ENCODE assay signal across 8 mouse cellular contexts in genomic region chr5:123075576-123076418, GRCm38 (mm10). TPM values are rescaled to one million over a fixed set of nuclear protein-coding genes. Genes with fewer than 3 reads are reported as not detected.
A peak's percentile ranks its signal among the peaks of the same experiment; 100 is the strongest.
DNase-seq lines count a peak whose midpoint lies in the region; ATAC-seq and TF ChIP-seq lines count a peak whose summit lies in the region.

No protein-coding gene starts in this region.

- peak overlapping the region; percentile 92 for H3K4me2 ChIP-seq in kidney, embryonic 15.5 days
- H3K4me2 ChIP-seq in limb, embryonic 15.5 days, result peak overlapping the region; percentile 94
- H3K4me2 ChIP-seq in midbrain, postnatal 0 days (ENCODE audit: low read depth, low read length, poor library complexity, severe bottlenecking), result peak overlapping the region; percentile 95

- H3K27me3 ChIP-seq in heart, embryonic 10.5 days (ENCODE audit: insufficient read depth, poor library complexity, severe bottlenecking), result no peaks in the 10 kb centered on the region
- H3K27me3 ChIP-seq in kidney, embryonic 15.5 days, result no peaks in the 10 kb centered on the region
- H3K27me3 ChIP-seq in limb, embryonic 15.5 days, result no peaks in the 10 kb centered on the region
- no peaks in the 10 kb centered on the region for H3K27me3 ChIP-seq in midbrain, postnatal 0 days (ENCODE audit: insufficient read depth, low read length)

- H3K4me1 ChIP-seq in embryonic fibroblast, embryonic 13.5 days (ENCODE audit: control insufficient read depth, insufficient read depth, low read length), result 0 out of 2 replicates have a peak, but pooled peaks cover 6% of the 10 kb centered on the region
- H3K4me1 ChIP-seq in heart, embryonic 10.5 days, result peaks cover 34% of the 10 kb centered on the region
- H3K4me1 ChIP-seq in kidney, embryonic 15.5 days, result peaks cover 37% of the 10 kb centered on the region
- peaks cover 17% of the 10 kb centered on the region for H3K4me1 ChIP-seq in limb, embryonic 15.5 days
- H3K4me1 ChIP-seq in midbrain, postnatal 0 days (ENCODE audit: insufficient read depth, low read length), result peaks cover 7% of the 10 kb centered on the region; the same call in 1 of the 2 replicates

- peak; percentile 97 to 99 for DNase-seq in B cell, adult 2 months
- DNase-seq in brain, adult 2 months (ENCODE audit: low read depth, low spot score), result peak; percentile 96
- peak; percentile 96 for DNase-seq in heart, embryonic 10.5 days (ENCODE audit: low spot score)
- DNase-seq in midbrain, postnatal 0 days (ENCODE audit: low spot score), result peak; percentile 93
- DNase-seq in spleen, postnatal 10 days (ENCODE audit: low spot score in 2 of 2), result peak; percentile 94 to 97

- peak overlapping the region; percentile 60 for H3K4me3 ChIP-seq in embryonic fibroblast, embryonic 13.5 days (ENCODE audit: insufficient read depth, low read length)
- peak overlapping the region; percentile 87 for H3K4me3 ChIP-seq in heart, embryonic 10.5 days
- H3K4me3 ChIP-seq in kidney, embryonic 15.5 days (replicated peaks), result peak overlapping the region; percentile 73
- peak overlapping the region; percentile 86 for H3K4me3 ChIP-seq in limb, embryonic 15.5 days
- H3K4me3 ChIP-seq in midbrain, postnatal 0 days (ENCODE audit: low read depth, low read length), result peak overlapping the region; percentile 84

- no peak for TF ChIP-seq CTCF in embryonic fibroblast, embryonic 13.5 days (IDR thresholded peaks at IDR 0.05; ENCODE audit: borderline replicate concordance, insufficient read depth, low read length)
- no peak for TF ChIP-seq CTCF in midbrain, postnatal 0 days (IDR thresholded peaks at IDR 0.05)

- H3K9me3 ChIP-seq in heart, embryonic 10.5 days, result no peaks in the 10 kb centered on the region
- no peaks in the 10 kb centered on the region for H3K9me3 ChIP-seq in kidney, embryonic 15.5 days (replicated peaks)
- no peaks in the 10 kb centered on the region for H3K9me3 ChIP-seq in limb, embryonic 15.5 days
- H3K9me3 ChIP-seq in midbrain, postnatal 0 days (ENCODE audit: low read length), result no peaks in the 10 kb centered on the region

- TF ChIP-seq POLR2A in embryonic fibroblast, embryonic 13.5 days (IDR thresholded peaks at IDR 0.05; ENCODE audit: low read depth, low read length), result peak; percentile 92

- 7% methylated on average over 45 of the region's 45 CpGs for WGBS in heart, embryonic 10.5 days
- 6% methylated on average over 45 of the region's 45 CpGs for WGBS in kidney, embryonic 15.5 days
- 6% methylated on average over 45 of the region's 45 CpGs for WGBS in limb, embryonic 15.5 days
- 9% methylated on average over 39 of the region's 45 CpGs for WGBS in midbrain, postnatal 0 days

- H3K36me3 ChIP-seq in heart, embryonic 10.5 days, result no peaks in the 10 kb centered on the region
- no peaks in the 10 kb centered on the region for H3K36me3 ChIP-seq in kidney, embryonic 15.5 days
- H3K36me3 ChIP-seq in limb, embryonic 15.5 days, result no peaks in the 10 kb centered on the region
- H3K36me3 ChIP-seq in midbrain, postnatal 0 days (ENCODE audit: insufficient read depth, low read length), result no peaks in the 10 kb centered on the region

- ATAC-seq in kidney, embryonic 15.5 days (replicated peaks; ENCODE audit: low FRiP score), result peak; percentile 92
- ATAC-seq in limb, embryonic 15.5 days (ENCODE audit: insufficient number of reproducible peaks, low FRiP score, low TSS enrichment, low read depth), result peak; percentile 89
- ATAC-seq in midbrain, postnatal 0 days (ENCODE audit: low FRiP score), result peak; percentile 91

- peak overlapping the region; percentile 63 for H3K9ac ChIP-seq in kidney, embryonic 15.5 days
- H3K9ac ChIP-seq in limb, embryonic 15.5 days, result peak overlapping the region; percentile 68
- peak overlapping the region; percentile 76 for H3K9ac ChIP-seq in midbrain, postnatal 0 days (replicated peaks; ENCODE audit: low read length, poor library complexity, severe bottlenecking)

- H3K27ac ChIP-seq in embryonic fibroblast, embryonic 13.5 days (ENCODE audit: insufficient read depth, low read length), result 0 out of 2 replicates have a peak overlapping the region, but pooled peaks have one; percentile 21
- peak overlapping the region; percentile 87 for H3K27ac ChIP-seq in heart, embryonic 10.5 days
- peak overlapping the region; percentile 82 for H3K27ac ChIP-seq in kidney, embryonic 15.5 days
- peak overlapping the region; percentile 81 for H3K27ac ChIP-seq in limb, embryonic 15.5 days
- peak overlapping the region; percentile 63 for H3K27ac ChIP-seq in midbrain, postnatal 0 days (ENCODE audit: low read depth, low read length)

RNA-seq across cellular contexts. Expression of gene Tmem120b, which starts 7.6 kb away (rescaled TPM):
- polyA plus RNA-seq in embryonic fibroblast, embryonic 13.5 days (2011; ENCODE audit: insufficient read length, low read depth, missing spikeins), result 5.5 and 9.1 TPM in 2 replicates
- polyA plus RNA-seq in heart, embryonic 10.5 days (2016; fragmentation: Nextera tagmentation; extraction: Ambion mirVana), result 13.6 and 14.3 TPM in 2 replicates
- polyA plus RNA-seq in kidney, embryonic 15.5 days (2015; fragmentation: Nextera tagmentation; extraction: Ambion mirVana), result 15.3 and 19.2 TPM in 2 replicates
- 18.8 and 23.1 TPM in 2 replicates for polyA plus RNA-seq in limb, embryonic 15.5 days (2015; fragmentation: Nextera tagmentation; extraction: Ambion mirVana)
- total RNA-seq in midbrain, postnatal 0 days (2014; rRNA removed), result 13.3 and 16.2 TPM in 2 replicates
- 17.1 and 19.7 TPM in 2 replicates for polyA plus RNA-seq in midbrain, postnatal 0 days (2015; fragmentation: Nextera tagmentation; extraction: Ambion mirVana)

RNA-seq across cellular contexts. Expression of gene Morn3, which starts 29.0 kb away (rescaled TPM):
- polyA plus RNA-seq in embryonic fibroblast, embryonic 13.5 days (2011; ENCODE audit: insufficient read length, low read depth, missing spikeins), result not detected in 2 replicates
- not detected in 2 replicates for polyA plus RNA-seq in heart, embryonic 10.5 days (2016; fragmentation: Nextera tagmentation; extraction: Ambion mirVana)
- 0.26 TPM in 1 of 2 replicates, not detected in the other for polyA plus RNA-seq in kidney, embryonic 15.5 days (2015; fragmentation: Nextera tagmentation; extraction: Ambion mirVana)
- 1.0 TPM in 1 of 2 replicates, not detected in the other for polyA plus RNA-seq in limb, embryonic 15.5 days (2015; fragmentation: Nextera tagmentation; extraction: Ambion mirVana)
- not detected in 2 replicates for total RNA-seq in midbrain, postnatal 0 days (2014; rRNA removed)
- polyA plus RNA-seq in midbrain, postnatal 0 days (2015; fragmentation: Nextera tagmentation; extraction: Ambion mirVana), result 1.1 and 1.3 TPM in 2 replicates

RNA-seq across cellular contexts. Expression of gene Rhof, which starts 56.7 kb away (rescaled TPM):
- polyA plus RNA-seq in embryonic fibroblast, embryonic 13.5 days (2011; ENCODE audit: insufficient read length, low read depth, missing spikeins), result 2.3 and 2.4 TPM in 2 replicates
- polyA plus RNA-seq in heart, embryonic 10.5 days (2016; fragmentation: Nextera tagmentation; extraction: Ambion mirVana), result 1.5 and 1.7 TPM in 2 replicates
- polyA plus RNA-seq in kidney, embryonic 15.5 days (2015; fragmentation: Nextera tagmentation; extraction: Ambion mirVana), result 3.0 and 3.6 TPM in 2 replicates
- 4.9 and 5.7 TPM in 2 replicates for polyA plus RNA-seq in limb, embryonic 15.5 days (2015; fragmentation: Nextera tagmentation; extraction: Ambion mirVana)
- 37.2 and 47.8 TPM in 2 replicates for total RNA-seq in midbrain, postnatal 0 days (2014; rRNA removed)
- 41.7 and 45.3 TPM in 2 replicates for polyA plus RNA-seq in midbrain, postnatal 0 days (2015; fragmentation: Nextera tagmentation; extraction: Ambion mirVana)

Comparison
In these comparisons a context has a peak if more than half of its experiments do, and no peak if none do; other contexts are left out.
1. Peak in every context shown above with its lines: DNase-seq, ATAC-seq, H3K4me3 ChIP-seq and H3K27ac ChIP-seq.
2. H3K27ac ChIP-seq: peak in every context shown above with its lines; median percentile 87 in heart, embryonic 10.5 days; 82 in kidney, embryonic 15.5 days; 81 in limb, embryonic 15.5 days; 63 in midbrain, postnatal 0 days; 21 in embryonic fibroblast, embryonic 13.5 days.